Mouse (Mus musculus) kidney, postnatal 14 days (tissue): ENCODE measurements around the gene Gpr152.

Experiments used
- DNase-seq: peaks from one replicate; pipeline ENCODE4 v3.0.0; 2022; ENCODE audit warnings: mixed read lengths

The Gpr152 gene

GRCm38 (mm10) chr19:4139446-4139845, at the start of gene Gpr152:
Gpr152 (plus strand) TSS chr19:4139787.
- DNase-seq, result no peak

- no peak for DNase-seq
These were observed 49.1 kb upstream of the Gpr152 start for GRCm38 (mm10) chr19:4090446-4090845.

GRCm38 (mm10) chr19:4091383-4091782, 48.2 kb upstream of the Gpr152 start:
- DNase-seq, result no peak

GRCm38 (mm10) chr19:4092750-4093149, 46.8 kb upstream of the Gpr152 start:
- no peak for DNase-seq

GRCm38 (mm10) chr19:4093772-4094171, 45.8 kb upstream of the Gpr152 start:
- DNase-seq, result no peak

GRCm38 (mm10) chr19:4094348-4094747, 45.2 kb upstream of the Gpr152 start:
- DNase-seq, result no peak

- DNase-seq, result no peak
These were observed 44.7 kb upstream of the Gpr152 start for GRCm38 (mm10) chr19:4094774-4095303.

DNA sequence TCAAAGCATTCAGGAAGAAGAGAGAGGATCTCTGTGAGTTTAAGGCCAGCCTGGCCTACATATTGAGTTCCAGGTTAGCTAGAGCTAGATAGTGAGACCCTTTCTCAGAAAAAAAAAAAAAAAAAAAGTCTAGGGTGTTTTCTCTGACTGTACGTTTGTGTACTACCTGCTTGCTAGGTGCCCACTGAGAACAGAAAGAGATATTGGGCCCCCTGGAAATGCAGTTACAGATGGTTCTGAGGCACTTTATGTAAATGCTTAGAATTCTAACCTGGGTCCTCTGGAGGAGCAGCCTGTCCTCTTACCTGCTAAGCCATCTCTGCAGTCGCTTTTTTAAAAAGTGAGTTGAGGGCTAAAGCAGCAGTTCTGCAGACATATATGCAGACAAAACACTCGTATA, 43.8 kb upstream of the Gpr152 start:
- DNase-seq, result no peak

DNA sequence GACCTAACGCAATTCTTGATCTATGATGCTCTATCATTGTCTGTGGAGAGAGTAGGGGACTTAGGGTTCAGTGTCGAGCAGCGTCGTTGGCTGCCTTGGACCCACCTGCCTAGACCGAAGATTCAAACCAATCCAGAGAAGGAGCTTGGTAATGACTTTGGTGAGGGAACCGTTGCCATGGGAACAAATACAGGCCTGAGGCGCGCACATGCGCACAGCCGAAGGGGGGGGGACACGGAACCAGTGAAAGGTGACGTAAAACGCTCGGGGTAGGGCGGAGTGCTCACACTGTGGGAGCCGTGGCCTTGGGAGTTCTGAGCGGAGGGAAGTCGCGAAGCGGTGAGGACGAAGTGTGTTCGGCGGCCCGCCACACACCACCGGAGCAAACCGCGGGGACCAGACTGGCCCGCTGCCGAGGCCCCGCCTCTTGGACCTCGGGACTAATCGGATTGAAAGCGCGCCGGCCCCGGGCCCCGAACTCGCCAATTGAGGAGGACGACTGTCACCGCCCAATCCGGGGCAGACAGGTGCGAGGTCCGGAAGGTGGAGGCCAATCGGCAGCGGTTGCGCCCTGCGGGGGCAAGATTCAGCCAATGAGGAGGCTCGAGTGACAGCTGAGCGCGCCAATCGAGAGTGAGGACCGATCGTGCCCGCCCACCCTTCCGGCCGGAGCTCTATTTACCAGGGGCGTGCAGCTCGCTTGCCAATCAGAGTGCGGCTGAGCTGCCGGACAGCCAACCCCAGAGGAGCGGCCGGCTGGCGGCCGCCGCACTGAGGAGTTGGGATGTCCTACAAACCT, 42.7 kb upstream of the Gpr152 start, which contains the start of gene Cdk2ap2:
Gene Cdk2ap2, plus strand, starts transcription at position 541 of the 799 bp plus-strand sequence.
- DNase-seq, result peak; percentile 100

DNA sequence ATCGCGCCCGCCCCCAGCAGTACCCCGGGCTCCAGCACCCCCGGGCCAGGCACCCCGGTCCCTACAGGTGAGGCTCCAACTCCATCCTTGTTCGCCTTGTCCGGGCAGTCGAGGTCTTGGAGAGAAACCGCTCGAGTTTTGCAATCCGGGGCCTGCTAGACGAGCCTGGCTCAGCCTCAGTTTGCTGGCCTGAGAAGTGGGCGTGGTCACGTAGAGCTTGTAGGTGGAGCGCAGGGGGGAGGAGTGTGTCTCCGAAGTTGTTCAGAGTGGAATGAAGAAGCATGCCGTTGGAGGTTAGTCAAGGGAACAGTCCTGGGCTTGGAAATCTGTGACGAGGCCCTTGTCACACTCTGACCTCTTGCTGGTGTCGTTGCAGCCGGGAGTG, 42.2 kb upstream of the Gpr152 start:
- DNase-seq, result peak; percentile 89

- no peak for DNase-seq
These were observed 41.2 kb upstream of the Gpr152 start for GRCm38 (mm10) chr19:4098426-4098825.

GRCm38 (mm10) chr19:4099056-4099455, 40.5 kb upstream of the Gpr152 start:
- peak; percentile 94 for DNase-seq

GRCm38 (mm10) chr19:4099837-4100717, 39.5 kb upstream of the Gpr152 start, which contains the start of gene Pitpnm1:
Pitpnm1 (plus strand) TSS chr19:4099998.
- peak; percentile 85 for DNase-seq

DNA sequence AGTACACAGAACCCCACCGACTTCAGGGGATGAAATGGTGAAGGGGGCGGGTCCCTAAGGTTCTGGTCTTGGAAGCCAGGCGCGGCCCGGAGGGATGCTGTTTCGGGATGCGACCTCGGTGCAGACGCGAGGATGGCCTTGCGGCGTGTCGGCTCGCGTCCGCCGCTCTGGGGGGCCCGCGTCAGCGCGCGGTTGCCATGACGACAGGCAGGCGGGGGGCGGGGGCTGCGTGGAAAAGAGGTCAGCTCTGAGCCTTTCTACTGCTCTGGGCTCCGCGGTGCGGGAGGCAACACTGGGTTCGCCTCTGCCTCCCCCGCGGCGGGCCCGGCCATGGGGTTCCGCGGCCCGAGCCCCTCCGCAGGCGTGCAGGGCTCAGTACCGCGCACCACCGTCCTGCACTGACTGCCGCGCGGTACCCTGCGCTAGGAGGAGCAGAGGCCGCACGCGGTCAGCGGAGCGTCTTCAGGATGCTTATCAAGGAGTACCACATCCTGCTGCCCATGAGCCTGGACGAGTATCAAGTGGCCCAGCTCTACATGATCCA, 38.8 kb upstream of the Gpr152 start:
- peak; percentile 47 for DNase-seq

GRCm38 (mm10) chr19:4101466-4101865, 38.1 kb upstream of the Gpr152 start:
- DNase-seq, result no peak

GRCm38 (mm10) chr19:4102049-4102448, 37.5 kb upstream of the Gpr152 start:
- no peak for DNase-seq

DNA sequence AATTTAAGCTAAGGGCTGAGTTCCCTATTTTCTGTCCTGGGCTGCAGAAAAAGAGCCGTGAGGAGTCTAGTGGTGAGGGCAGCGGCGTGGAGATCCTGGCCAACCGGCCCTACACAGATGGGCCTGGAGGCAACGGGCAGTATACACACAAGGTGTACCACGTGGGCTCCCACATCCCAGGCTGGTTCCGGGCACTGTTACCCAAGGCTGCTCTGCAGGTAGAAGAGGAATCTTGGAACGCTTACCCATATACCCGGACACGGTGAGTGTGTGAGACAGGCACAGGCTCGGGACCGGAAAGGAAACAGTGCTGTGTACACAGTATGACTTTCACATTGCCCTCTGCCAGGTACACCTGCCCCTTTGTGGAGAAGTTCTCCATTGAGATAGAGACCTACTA, 37.0 kb upstream of the Gpr152 start:
- DNase-seq, result no peak

- no peak for DNase-seq
These were observed 36.3 kb upstream of the Gpr152 start for GRCm38 (mm10) chr19:4103294-4103693.

DNA sequence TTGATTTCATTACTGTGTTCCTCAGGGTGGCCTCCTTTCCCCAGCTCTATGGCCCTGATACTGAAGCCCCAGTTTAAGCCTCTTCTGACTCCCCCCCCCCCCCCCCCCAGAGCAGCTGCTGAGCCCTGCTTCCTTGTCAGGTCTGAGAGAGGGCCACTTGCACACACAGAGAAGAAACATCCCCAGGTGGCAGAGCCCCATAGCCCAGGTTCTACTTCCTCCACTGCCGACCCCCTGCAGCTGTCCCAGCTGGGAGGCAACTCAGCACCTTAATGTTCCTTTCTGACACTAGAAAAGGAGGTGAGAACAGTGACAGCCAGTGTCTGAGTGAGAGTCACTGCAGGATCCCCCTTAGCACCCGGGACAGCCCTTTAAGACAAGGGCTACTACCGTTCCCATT, 35.8 kb upstream of the Gpr152 start:
- DNase-seq, result no peak

DNA sequence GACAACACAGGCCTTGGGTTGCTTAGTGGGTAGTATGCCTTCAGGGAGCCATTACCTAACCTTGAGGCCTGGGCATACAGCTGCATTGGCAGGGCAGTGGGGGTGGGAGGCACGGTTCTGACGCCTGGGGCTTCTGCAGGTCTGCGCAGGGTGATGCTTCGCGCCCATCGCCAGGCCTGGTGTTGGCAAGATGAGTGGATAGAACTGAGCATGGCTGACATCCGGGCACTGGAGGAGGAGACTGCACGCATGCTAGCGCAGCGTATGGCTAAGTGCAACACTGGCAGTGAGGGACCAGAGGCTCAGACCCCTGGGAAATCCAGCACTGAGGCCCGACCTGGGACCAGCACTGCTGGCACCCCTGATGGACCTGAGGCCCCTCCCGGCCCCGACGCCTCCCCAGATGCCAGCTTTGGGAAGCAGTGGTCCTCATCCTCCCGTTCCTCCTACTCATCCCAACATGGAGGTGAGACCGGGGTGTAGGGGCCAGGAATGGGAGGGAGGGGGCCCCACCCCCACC, 34.9 kb upstream of the Gpr152 start:
- DNase-seq, result no peak

DNA sequence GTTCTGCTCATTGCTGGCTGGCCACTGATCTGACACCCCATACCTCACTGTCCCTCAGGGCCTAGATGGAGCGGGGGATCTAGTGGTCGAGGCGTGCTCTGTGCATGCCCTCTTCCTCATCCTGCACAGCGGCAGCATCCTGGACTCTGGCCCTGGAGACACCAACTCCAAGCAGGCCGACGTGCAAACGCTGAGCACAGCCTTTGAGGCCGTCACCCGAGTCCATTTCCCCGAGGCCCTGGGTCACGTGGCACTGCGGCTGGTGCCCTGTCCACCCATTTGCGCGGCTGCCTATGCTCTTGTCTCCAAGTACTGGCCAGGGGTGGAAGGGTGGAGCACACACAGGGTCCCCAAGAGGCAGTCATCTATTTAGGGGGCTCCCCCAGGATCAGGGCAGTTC, 32.9 kb upstream of the Gpr152 start:
- peak; percentile 24 for DNase-seq

DNA sequence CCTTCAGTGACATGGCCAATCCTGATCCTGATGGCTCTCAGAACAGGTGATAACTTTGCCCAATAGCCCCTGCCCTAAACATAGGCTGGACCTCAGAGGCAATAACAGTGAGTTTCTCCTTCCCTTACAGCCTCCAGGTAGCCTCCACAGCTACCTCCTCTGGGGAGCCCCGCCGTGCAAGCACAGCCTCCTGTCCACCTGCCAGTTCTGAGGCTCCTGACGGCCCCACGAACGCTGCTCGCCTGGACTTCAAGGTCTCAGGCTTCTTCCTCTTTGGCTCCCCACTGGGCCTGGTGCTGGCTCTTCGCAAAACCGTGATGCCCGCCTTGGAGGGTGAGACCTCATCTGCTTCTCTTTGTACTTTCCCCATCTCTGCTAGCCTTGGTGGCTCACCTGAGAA, 31.1 kb upstream of the Gpr152 start:
- DNase-seq, result no peak
